Mouse (Mus musculus): ENCODE measurements around the gene Gm49337.
A peak's percentile ranks its signal among the peaks of the same experiment; 100 is the strongest.

Gene Gm49337

GRCm38 (mm10) chr4:116164759-116165554 is 8.2 kb upstream of the Gm49337 start:
- DNase-seq: no peak

GRCm38 (mm10) chr4:116165708-116166407 is 7.3 kb upstream of the Gm49337 start:
- no peak for DNase-seq

- DNase-seq: peak; percentile 50
Observed at GRCm38 (mm10) chr4:116167404-116167803, 5.8 kb upstream of the Gm49337 start, which contains the start of gene Tspan1. Gene Tspan1, minus strand, starts transcription at chr4:116167601.

- DNase-seq: peak; percentile 89
Observed at GRCm38 (mm10) chr4:116168617-116169352, 4.4 kb upstream of the Gm49337 start.

GRCm38 (mm10) chr4:116169353-116169672 is 3.9 kb upstream of the Gm49337 start:
- no peak for DNase-seq

GRCm38 (mm10) chr4:116173752-116174151 is 568 bp downstream of the Gm49337 start:
- DNase-seq: no peak

- DNase-seq: no peak
Observed at GRCm38 (mm10) chr4:116174466-116175116, 1.4 kb downstream of the Gm49337 start.

GRCm38 (mm10) chr4:116175136-116175535 is 2.0 kb downstream of the Gm49337 start:
- no peak for DNase-seq

- DNase-seq: no peak
Observed at GRCm38 (mm10) chr4:116175711-116176542, 2.7 kb downstream of the Gm49337 start.

- DNase-seq: peak; percentile 64
Observed at GRCm38 (mm10) chr4:116176543-116176988, 3.4 kb downstream of the Gm49337 start.

GRCm38 (mm10) chr4:116177140-116177539 is 4.0 kb downstream of the Gm49337 start:
- no peak for DNase-seq

GRCm38 (mm10) chr4:116182079-116182478 is 8.9 kb downstream of the Gm49337 start:
- DNase-seq: no peak

- no peak for DNase-seq
Observed at GRCm38 (mm10) chr4:116182745-116183144, 9.6 kb downstream of the Gm49337 start.

- no peak for DNase-seq
Observed at GRCm38 (mm10) chr4:116185083-116185482, 11.9 kb downstream of the Gm49337 start.

- DNase-seq: peak; percentile 19
Observed at GRCm38 (mm10) chr4:116192286-116192835, 19.2 kb downstream of the Gm49337 start.

GRCm38 (mm10) chr4:116193583-116194383 is 20.6 kb downstream of the Gm49337 start:
- no peak for DNase-seq

GRCm38 (mm10) chr4:116198422-116198821 is 25.2 kb downstream of the Gm49337 start:
- peak; percentile 55 for DNase-seq

- no peak for DNase-seq
Observed at GRCm38 (mm10) chr4:116204422-116204821, 31.2 kb downstream of the Gm49337 start.

GRCm38 (mm10) chr4:116206531-116206930 is 33.3 kb downstream of the Gm49337 start:
- DNase-seq: no peak

- DNase-seq: no peak
Observed at GRCm38 (mm10) chr4:116208891-116209290, 35.7 kb downstream of the Gm49337 start.

Data from thymus, postnatal 4 days (tissue).